Mouse (Mus musculus) stomach, embryonic 15.5 days (tissue): Measurements from ENCODE around the gene Mfsd8. TPM values are rescaled to one million over a fixed set of nuclear protein-coding genes. Genes with fewer than 3 reads are reported as not detected.
"Not testable (repeated sequence)": the region's sequence is repeated elsewhere in the genome, so short reads cannot be mapped to it uniquely, and the experiment has no call there.

ENCODE experiments used
- ATAC-seq: fragments of 200-750 bp; cut with Nextera tagmentation; 2 replicates; pipeline ENCODE4 v1.8.0; 2017; ENCODE audit warnings: low read depth, moderate number of reproducible peaks, moderate TSS enrichment; ENCODE audit not compliant: insufficient read depth, low FRiP score
- H3K27ac ChIP-seq: fragments of 300-500 bp; sonication (generic); 2 replicates; pipeline ENCODE4 v1.5.1; 2015; ENCODE audit warnings: mild to moderate bottlenecking, inconsistent platforms
- H3K27me3 ChIP-seq: fragments of 300-500 bp; sonication (generic); replicated peaks from 2 replicates; pipeline ENCODE4 v1.6.1; 2015; ENCODE audit warnings: inconsistent platforms
- H3K36me3 ChIP-seq: fragments of 300-500 bp; sonication (generic); 2 replicates; pipeline ENCODE4 v1.6.1; 2015; ENCODE audit warnings: inconsistent platforms
- H3K4me1 ChIP-seq: fragments of 300-500 bp; sonication (generic); 2 replicates; pipeline ENCODE4 v1.6.1; 2015; ENCODE audit warnings: inconsistent platforms
- H3K4me2 ChIP-seq: fragments of 300-500 bp; sonication (generic); 2 replicates; pipeline ENCODE4 v1.6.1; 2015; ENCODE audit warnings: mild to moderate bottlenecking, inconsistent platforms
- H3K4me3 ChIP-seq: fragments of 300-500 bp; sonication (generic); replicated peaks from 2 replicates; pipeline ENCODE4 v1.5.1; 2015; ENCODE audit warnings: inconsistent platforms
- H3K9ac ChIP-seq: fragments of 300-500 bp; sonication (generic); 2 replicates; pipeline ENCODE4 v1.6.1; 2015; ENCODE audit warnings: inconsistent platforms
- H3K9me3 ChIP-seq: fragments of 300-500 bp; sonication (generic); 2 replicates; pipeline ENCODE4 v1.6.1; 2016; ENCODE audit warnings: inconsistent platforms
- WGBS: fragments of 180-500 bp; shearing (Covaris S2); methylation state at CpG from one replicate; pipeline ENCODE4 v1.1.7; 2015; 5-methylcytosine and 5-hydroxymethylcytosine counted together
- polyA plus RNA-seq: library from polyadenylated mRNA; unstranded; fragments of >200 nt; fragmentation: Nextera tagmentation; extraction: Ambion mirVana; gene quantifications from 2 replicates; pipeline ENCODE4 v1.2.1, GENCODE M21; 2015

The Mfsd8 gene
- 5.7 and 6.3 TPM in 2 replicates for polyA plus RNA-seq

GRCm38 (mm10) chr3:40846473-40846956 is at the start of gene Mfsd8:
TSS of gene Mfsd8 (minus strand) at chr3:40846886.
- not testable (repeated sequence) for H3K9me3 ChIP-seq, H3K4me1 ChIP-seq, H3K36me3 ChIP-seq, H3K27me3 ChIP-seq
- WGBS: under 1% methylated on average over 39 of the region's 39 CpGs
- peak; percentile 98 for ATAC-seq
- peak within 1 kb of the TSS; percentile 53 for H3K4me3 ChIP-seq
- peak within 1 kb of the TSS; percentile 84 for H3K27ac ChIP-seq
- H3K4me2 ChIP-seq: peak within 1 kb of the TSS; percentile 73
- H3K9ac ChIP-seq: peak within 1 kb of the TSS; percentile 16; the same call in 1 of the 2 replicates

- ATAC-seq: not testable (repeated sequence)
- 1% methylated on average over 23 of the region's 24 CpGs for WGBS
These were observed 47.6 kb upstream of the Mfsd8 start for GRCm38 (mm10) chr3:40894336-40894735.

GRCm38 (mm10) chr3:40893816-40894258 is 47.2 kb upstream of the Mfsd8 start:
- 0% methylated on average over 34 of the region's 38 CpGs for WGBS
- peak overlapping the region; percentile 10; the same call in 1 of the 2 replicates for H3K9ac ChIP-seq

More at GRCm38 (mm10) chr3:40894336-40894735, 47.6 kb upstream of the Mfsd8 start:
- Histone ChIP-seq H3K4me3 (peak overlapping the region; percentile 56), H3K9ac (peak overlapping the region; percentile 37), H3K4me2 (peak overlapping the region; percentile 80)
- H3K36me3 ChIP-seq, H3K9me3 ChIP-seq, H3K27me3 ChIP-seq, H3K4me1 ChIP-seq, H3K27ac ChIP-seq: not testable (repeated sequence)

GRCm38 (mm10) chr3:40853123-40853738 is 6.5 kb upstream of the Mfsd8 start:
- H3K9ac ChIP-seq, ATAC-seq, H3K27me3 ChIP-seq, H3K9me3 ChIP-seq, H3K4me3 ChIP-seq, H3K27ac ChIP-seq, H3K4me1 ChIP-seq, H3K4me2 ChIP-seq, H3K36me3 ChIP-seq: not testable (repeated sequence)
- WGBS: 87% methylated on average over 3 of the region's 3 CpGs

More at GRCm38 (mm10) chr3:40893816-40894258, 47.2 kb upstream of the Mfsd8 start:
- Histone ChIP-seq H3K4me3 (peak overlapping the region; percentile 56), H3K27ac (peak overlapping the region; percentile 77), H3K4me2 (peak overlapping the region; percentile 53)
- not testable (repeated sequence) for H3K36me3 ChIP-seq, H3K27me3 ChIP-seq, H3K4me1 ChIP-seq, H3K9me3 ChIP-seq
- peak; percentile 100 for ATAC-seq

- ATAC-seq, H3K27ac ChIP-seq, H3K4me1 ChIP-seq, H3K9me3 ChIP-seq, H3K4me3 ChIP-seq, H3K9ac ChIP-seq, H3K36me3 ChIP-seq, H3K27me3 ChIP-seq: not testable (repeated sequence)
- H3K4me2 ChIP-seq: peak overlapping the region; percentile 73; the same call in 1 of the 2 replicates
- 82% methylated on average over 2 of the region's 2 CpGs for whole genome bisulfite sequencing
These were observed 1.2 kb upstream of the Mfsd8 start for GRCm38 (mm10) chr3:40847936-40848335.

- not testable (repeated sequence) for H3K27ac ChIP-seq, ATAC-seq, H3K27me3 ChIP-seq, H3K4me1 ChIP-seq, H3K9me3 ChIP-seq, H3K36me3 ChIP-seq
- WGBS: 1% methylated on average over 15 of the region's 21 CpGs
- peak overlapping the region; percentile 16; the same call in 1 of the 2 replicates for H3K9ac ChIP-seq
- peak overlapping the region; percentile 53 for H3K4me3 ChIP-seq
- peak overlapping the region; percentile 73 for H3K4me2 ChIP-seq
These were observed 332 bp upstream of the Mfsd8 start for GRCm38 (mm10) chr3:40847018-40847417.

- H3K27me3 ChIP-seq, H3K9me3 ChIP-seq, ATAC-seq, H3K36me3 ChIP-seq, H3K4me1 ChIP-seq: not testable (repeated sequence)
- Histone ChIP-seq H3K27ac (peak within 1 kb of the TSS; percentile 84), H3K4me3 (peak within 1 kb of the TSS; percentile 53), H3K9ac (peak within 1 kb of the TSS; percentile 16; the same call in 1 of the 2 replicates), H3K4me2 (peak within 1 kb of the TSS; percentile 73)
- 0% methylated on average over 3 of the region's 4 CpGs for WGBS
These were observed 101 bp upstream of the Mfsd8 start, which contains the start of gene Abhd18 for GRCm38 (mm10) chr3:40846957-40847017. TSS of gene Abhd18 (plus strand) at chr3:40846970.

GRCm38 (mm10) chr3:40845521-40845920 is 1.2 kb downstream of the Mfsd8 start:
- not testable (repeated sequence) for ATAC-seq, H3K9ac ChIP-seq, H3K36me3 ChIP-seq, H3K27me3 ChIP-seq, H3K4me3 ChIP-seq, H3K4me1 ChIP-seq, H3K27ac ChIP-seq, H3K9me3 ChIP-seq
- peak overlapping the region; percentile 53 for H3K4me2 ChIP-seq
- 74% methylated on average over 5 of the region's 6 CpGs for WGBS

GRCm38 (mm10) chr3:40813275-40813674 is 33.4 kb downstream of the Mfsd8 start:
- H3K4me2 ChIP-seq: no peak overlapping the region
- H3K27me3 ChIP-seq: no peaks in the 10 kb centered on the region
- no peaks in the 10 kb centered on the region for H3K9me3 ChIP-seq
- H3K4me1 ChIP-seq: no peaks in the 10 kb centered on the region
- H3K27ac ChIP-seq: no peak overlapping the region
- H3K4me3 ChIP-seq: no peak overlapping the region
- ATAC-seq: no peak
- peaks cover 46% of the 10 kb centered on the region for H3K36me3 ChIP-seq
- no peak overlapping the region for H3K9ac ChIP-seq
- WGBS: 94% methylated on average over 2 of the region's 2 CpGs

GRCm38 (mm10) chr3:40809894-40810293 is 36.8 kb downstream of the Mfsd8 start:
- no peak overlapping the region for H3K27ac ChIP-seq
- no peak overlapping the region for H3K4me2 ChIP-seq
- ATAC-seq: no peak
- no peaks in the 10 kb centered on the region for H3K4me1 ChIP-seq
- peaks cover 43% of the 10 kb centered on the region for H3K36me3 ChIP-seq
- WGBS: 76% methylated on average over 2 of the region's 2 CpGs
- H3K4me3 ChIP-seq: no peak overlapping the region
- no peaks in the 10 kb centered on the region for H3K27me3 ChIP-seq
- no peaks in the 10 kb centered on the region for H3K9me3 ChIP-seq
- H3K9ac ChIP-seq: no peak overlapping the region

- ATAC-seq: no peak
- H3K4me2 ChIP-seq: no peak overlapping the region
- H3K9me3 ChIP-seq: no peaks in the 10 kb centered on the region
- no peak overlapping the region for H3K27ac ChIP-seq
- no peak overlapping the region for H3K4me3 ChIP-seq
- no peaks in the 10 kb centered on the region for H3K27me3 ChIP-seq
- peaks cover 37% of the 10 kb centered on the region for H3K36me3 ChIP-seq
- no peaks in the 10 kb centered on the region for H3K4me1 ChIP-seq
- H3K9ac ChIP-seq: no peak overlapping the region
- WGBS: 94% methylated on average over 10 of the region's 10 CpGs
These were observed 38.0 kb downstream of the Mfsd8 start for GRCm38 (mm10) chr3:40808686-40809085.

GRCm38 (mm10) chr3:40806871-40807270 is 39.8 kb downstream of the Mfsd8 start:
- no peaks in the 10 kb centered on the region for H3K4me1 ChIP-seq
- H3K4me2 ChIP-seq: no peak overlapping the region
- 66% methylated on average over 2 of the region's 2 CpGs for WGBS
- no peak overlapping the region for H3K4me3 ChIP-seq
- ATAC-seq: no peak
- no peak overlapping the region for H3K9ac ChIP-seq
- no peaks in the 10 kb centered on the region for H3K27me3 ChIP-seq
- no peaks in the 10 kb centered on the region for H3K9me3 ChIP-seq
- H3K36me3 ChIP-seq: peaks cover 28% of the 10 kb centered on the region
- no peak overlapping the region for H3K27ac ChIP-seq

- Histone ChIP-seq H3K9me3 (no peaks in the 10 kb centered on the region), H3K4me2 (peak overlapping the region; percentile 86), H3K27me3 (no peaks in the 10 kb centered on the region), H3K4me1 (no peaks in the 10 kb centered on the region), H3K9ac (peak overlapping the region; percentile 84), H3K27ac (peak overlapping the region; percentile 74), H3K36me3 (0 out of 2 replicates have a peak, but pooled peaks cover 6% of the 10 kb centered on the region), H3K4me3 (peak overlapping the region; percentile 99)
- WGBS: under 1% methylated on average over 30 of the region's 37 CpGs
- ATAC-seq: peak; percentile 83
These were observed 46.3 kb downstream of the Mfsd8 start for GRCm38 (mm10) chr3:40800373-40800823.
